Mouse (Mus musculus): ENCODE measurements around the gene Ptprcap. TPM values are rescaled to one million over a fixed set of nuclear protein-coding genes. Genes with fewer than 3 reads are reported as not detected.
A peak's percentile ranks its signal among the peaks of the same experiment; 100 is the strongest.

Gene Ptprcap
- polyA plus RNA-seq, 1 experiment, result 1,655 TPM

- H3K27me3 ChIP-seq (ENCODE audit: control insufficient read depth, insufficient read depth, low read length), result no peaks in the 10 kb centered on the region
- no peak for TF ChIP-seq CTCF (IDR thresholded peaks at IDR 0.05; ENCODE audit: borderline replicate concordance, control insufficient read depth, extremely low read depth, insufficient read depth, low read length, poor library complexity)
- no peak for TF ChIP-seq POLR2A (IDR thresholded peaks at IDR 0.05; ENCODE audit: control insufficient read depth, extremely low read depth, insufficient read depth, low read length, poor library complexity)
- no peak overlapping the region for H3K4me3 ChIP-seq (ENCODE audit: control insufficient read depth, insufficient read depth, low read length)
- H3K36me3 ChIP-seq (ENCODE audit: control insufficient read depth, insufficient read depth, low read length), result peaks cover 45% of the 10 kb centered on the region
- 63% methylated on average over 3 of the region's 3 CpGs for WGBS
- no peak for DNase-seq
- H3K4me1 ChIP-seq (replicated peaks; ENCODE audit: control insufficient read depth, insufficient read depth, low read length), result peaks cover 39% of the 10 kb centered on the region
- H3K27ac ChIP-seq (ENCODE audit: control insufficient read depth, insufficient read depth, low read length), result no peak overlapping the region
Observed at GRCm38 (mm10) chr19:4181892-4182291, 28.5 kb downstream of the Ptprcap start.

DNA sequence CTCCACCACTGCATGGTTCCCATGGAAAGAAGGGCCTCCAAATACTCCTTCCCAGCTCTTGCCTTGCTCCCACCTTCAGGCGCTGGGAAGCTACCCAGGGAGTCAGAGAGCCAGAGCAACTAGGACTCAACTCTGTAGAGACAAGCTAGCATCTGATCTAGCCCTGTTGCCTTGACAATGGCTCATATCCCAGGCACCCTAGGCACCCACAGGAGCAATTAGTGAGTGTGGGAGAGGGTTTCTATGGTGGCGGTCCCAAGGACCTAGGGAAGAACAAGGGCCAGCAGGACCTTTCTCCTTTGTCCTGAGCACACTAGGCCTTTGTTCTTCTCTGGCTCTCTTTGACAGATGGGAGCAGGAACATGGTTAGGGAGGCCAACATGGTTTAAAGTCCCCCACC, 30.3 kb downstream of the Ptprcap start:
- no peak for DNase-seq
- TF ChIP-seq POLR2A (IDR thresholded peaks at IDR 0.05; ENCODE audit: control insufficient read depth, extremely low read depth, insufficient read depth, low read length, poor library complexity), result no peak
- no peak for TF ChIP-seq CTCF (IDR thresholded peaks at IDR 0.05; ENCODE audit: borderline replicate concordance, control insufficient read depth, extremely low read depth, insufficient read depth, low read length, poor library complexity)
- Histone ChIP-seq H3K4me3 (ENCODE audit: control insufficient read depth, insufficient read depth, low read length) (no peak overlapping the region), H3K36me3 (ENCODE audit: control insufficient read depth, insufficient read depth, low read length) (peaks cover 51% of the 10 kb centered on the region), H3K27me3 (ENCODE audit: control insufficient read depth, insufficient read depth, low read length) (no peaks in the 10 kb centered on the region), H3K27ac (ENCODE audit: control insufficient read depth, insufficient read depth, low read length) (peak overlapping the region; percentile 98; the same call in 1 of the 2 replicates), H3K4me1 (replicated peaks; ENCODE audit: control insufficient read depth, insufficient read depth, low read length) (peaks cover 56% of the 10 kb centered on the region)
- 100% methylated on average over 2 of the region's 2 CpGs for WGBS

DNA sequence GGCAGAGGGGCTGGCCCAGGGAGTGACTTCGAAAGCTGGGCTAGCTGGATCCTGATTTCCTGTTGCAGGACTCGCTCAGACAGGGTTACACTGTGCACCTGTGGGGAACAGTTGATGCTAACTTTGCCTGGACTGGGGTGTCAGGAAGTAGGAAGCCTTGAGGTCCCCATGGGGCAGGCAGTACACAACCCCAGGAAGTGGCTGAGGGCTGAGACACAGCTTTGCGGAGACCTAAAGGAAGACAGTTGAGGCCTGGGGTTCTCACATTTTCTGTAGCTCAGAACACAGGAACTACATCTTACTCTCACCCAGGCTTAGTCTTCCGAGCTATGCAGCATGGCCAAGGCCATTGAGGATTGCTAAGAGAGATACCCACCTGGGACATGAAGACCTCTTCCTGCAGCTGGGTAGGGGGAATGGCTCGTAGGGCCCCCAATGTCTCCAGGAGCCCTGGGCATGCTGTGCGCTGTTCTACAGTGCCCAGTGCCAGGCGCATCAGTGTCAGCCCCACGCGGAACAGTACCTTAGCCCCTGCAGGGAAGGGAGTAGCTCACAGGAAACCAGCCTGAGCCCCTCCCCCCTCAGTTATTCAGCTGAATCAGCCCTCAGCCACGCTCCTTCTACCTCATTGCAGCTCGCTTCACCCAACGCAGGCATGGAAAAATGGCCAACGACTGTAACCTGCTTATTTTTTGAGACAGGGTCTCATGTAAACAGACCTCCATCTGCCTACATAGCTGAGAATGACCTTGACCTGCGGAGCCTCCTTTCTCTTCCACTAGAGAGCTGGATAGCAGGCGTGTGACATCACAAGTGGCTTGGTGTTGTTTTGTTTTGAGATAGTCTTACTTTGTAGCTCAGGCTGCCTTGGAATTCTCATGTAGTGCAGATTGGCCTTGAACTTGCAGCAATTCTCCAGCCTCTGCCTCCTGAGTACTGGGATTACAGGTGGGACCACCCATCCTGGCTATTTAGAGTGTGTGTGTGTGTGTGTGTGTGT, 31.9 kb downstream of the Ptprcap start:
- WGBS, result 6% methylated on average over 15 of the region's 15 CpGs
- H3K36me3 ChIP-seq (ENCODE audit: control insufficient read depth, insufficient read depth, low read length), result peaks cover 45% of the 10 kb centered on the region
- peaks cover 67% of the 10 kb centered on the region for H3K4me1 ChIP-seq (replicated peaks; ENCODE audit: control insufficient read depth, insufficient read depth, low read length)
- peak; percentile 17; the same call in 1 of the 2 replicates for TF ChIP-seq POLR2A (IDR thresholded peaks at IDR 0.05; ENCODE audit: control insufficient read depth, extremely low read depth, insufficient read depth, low read length, poor library complexity)
- TF ChIP-seq CTCF (IDR thresholded peaks at IDR 0.05; ENCODE audit: borderline replicate concordance, control insufficient read depth, extremely low read depth, insufficient read depth, low read length, poor library complexity), result no peak
- peak overlapping the region; percentile 23 for H3K4me3 ChIP-seq (ENCODE audit: control insufficient read depth, insufficient read depth, low read length)
- peak overlapping the region; percentile 98 for H3K27ac ChIP-seq (ENCODE audit: control insufficient read depth, insufficient read depth, low read length)
- no peaks in the 10 kb centered on the region for H3K27me3 ChIP-seq (ENCODE audit: control insufficient read depth, insufficient read depth, low read length)
- DNase-seq, result peak; percentile 87

DNA sequence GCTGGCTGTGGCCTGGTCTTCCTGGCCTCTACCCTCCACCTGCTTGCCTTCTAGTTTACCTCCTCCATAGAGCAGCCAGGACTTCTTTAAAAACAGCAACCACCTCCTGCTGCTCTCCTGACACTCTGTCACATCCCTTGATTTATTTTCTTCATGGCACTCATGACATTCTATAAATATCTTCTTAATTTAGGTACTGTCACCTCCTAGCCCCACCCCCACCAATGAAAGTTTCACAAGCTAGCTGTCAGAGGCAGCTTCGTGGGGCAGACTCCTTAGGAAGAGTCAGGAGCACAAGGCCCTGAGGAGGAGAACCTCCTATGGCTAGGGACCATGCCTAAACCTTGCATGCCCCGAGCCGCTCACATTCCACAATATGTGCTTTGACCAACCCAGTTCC, 33.9 kb downstream of the Ptprcap start:
- TF ChIP-seq CTCF (IDR thresholded peaks at IDR 0.05; ENCODE audit: borderline replicate concordance, control insufficient read depth, extremely low read depth, insufficient read depth, low read length, poor library complexity) (no peak), POLR2A (IDR thresholded peaks at IDR 0.05; ENCODE audit: control insufficient read depth, extremely low read depth, insufficient read depth, low read length, poor library complexity) (no peak)
- 16% methylated on average over 3 of the region's 3 CpGs for WGBS
- H3K4me3 ChIP-seq (ENCODE audit: control insufficient read depth, insufficient read depth, low read length), result peak overlapping the region; percentile 42
- H3K4me1 ChIP-seq (replicated peaks; ENCODE audit: control insufficient read depth, insufficient read depth, low read length), result peaks cover 63% of the 10 kb centered on the region
- H3K27me3 ChIP-seq (ENCODE audit: control insufficient read depth, insufficient read depth, low read length), result no peaks in the 10 kb centered on the region
- DNase-seq, result no peak
- peaks cover 36% of the 10 kb centered on the region for H3K36me3 ChIP-seq (ENCODE audit: control insufficient read depth, insufficient read depth, low read length)
- H3K27ac ChIP-seq (ENCODE audit: control insufficient read depth, insufficient read depth, low read length), result peak overlapping the region; percentile 98

- H3K27me3 ChIP-seq (ENCODE audit: control insufficient read depth, insufficient read depth, low read length), result no peaks in the 10 kb centered on the region
- WGBS, result 11% methylated on average over 12 of the region's 12 CpGs
- peaks cover 24% of the 10 kb centered on the region for H3K36me3 ChIP-seq (ENCODE audit: control insufficient read depth, insufficient read depth, low read length)
- H3K4me3 ChIP-seq (ENCODE audit: control insufficient read depth, insufficient read depth, low read length), result peak overlapping the region; percentile 96
- peak overlapping the region; percentile 30 for H3K27ac ChIP-seq (ENCODE audit: control insufficient read depth, insufficient read depth, low read length)
- TF ChIP-seq CTCF (IDR thresholded peaks at IDR 0.05; ENCODE audit: borderline replicate concordance, control insufficient read depth, extremely low read depth, insufficient read depth, low read length, poor library complexity) (no peak), POLR2A (IDR thresholded peaks at IDR 0.05; ENCODE audit: control insufficient read depth, extremely low read depth, insufficient read depth, low read length, poor library complexity) (0 out of 2 replicates have a peak, but pooled peaks have one; percentile 19)
- peaks cover 66% of the 10 kb centered on the region for H3K4me1 ChIP-seq (replicated peaks; ENCODE audit: control insufficient read depth, insufficient read depth, low read length)
- no peak for DNase-seq
Observed at GRCm38 (mm10) chr19:4189051-4189620, 35.7 kb downstream of the Ptprcap start.

GRCm38 (mm10) chr19:4190831-4191334, 37.5 kb downstream of the Ptprcap start, which contains the start of gene Tbc1d10c:
Gene Tbc1d10c, minus strand, starts transcription at chr19:4191284.
- Histone ChIP-seq H3K27me3 (ENCODE audit: control insufficient read depth, insufficient read depth, low read length) (no peaks in the 10 kb centered on the region), H3K4me3 (ENCODE audit: control insufficient read depth, insufficient read depth, low read length) (peak within 1 kb of the TSS; percentile 96), H3K4me1 (replicated peaks; ENCODE audit: control insufficient read depth, insufficient read depth, low read length) (peaks cover 56% of the 10 kb centered on the region), H3K36me3 (ENCODE audit: control insufficient read depth, insufficient read depth, low read length) (peaks cover 37% of the 10 kb centered on the region), H3K27ac (ENCODE audit: control insufficient read depth, insufficient read depth, low read length) (peak within 1 kb of the TSS; percentile 95)
- peak; percentile 87 for TF ChIP-seq POLR2A (IDR thresholded peaks at IDR 0.05; ENCODE audit: control insufficient read depth, extremely low read depth, insufficient read depth, low read length, poor library complexity)
- TF ChIP-seq CTCF (IDR thresholded peaks at IDR 0.05; ENCODE audit: borderline replicate concordance, control insufficient read depth, extremely low read depth, insufficient read depth, low read length, poor library complexity), result no peak
- DNase-seq, result peak; percentile 93
- 4% methylated on average over 4 of the region's 4 CpGs for WGBS

Measured in thymus, adult 2 months (tissue).